Mouse (Mus musculus): ENCODE results near the gene Epb41l4b.

GRCm38 (mm10) chr4:57034169-57034568 lies 109.1 kb downstream of the Epb41l4b start:
- TF ChIP-seq CTCF (IDR thresholded peaks at IDR 0.05; ENCODE audit: low read depth) (peak; percentile 33), EP300 (optimal IDR thresholded peaks at IDR 0.05) (no peak)
